Mouse (Mus musculus) CH12.LX (cell line): ENCODE measurements at regions not wholly inside any gene's neighbourhood (a gene's known extent, or its start where the extent isn't known, plus 50 kb on each side); places are given as distances from the start of the nearest gene placed in this dataset.

ENCODE experiments used
- CTCF ChIP-seq, 2 experiments: IDR thresholded peaks in 1 of 2; conservative IDR thresholded peaks in 1 of 2; 2 replicates each; pipeline ENCODE4 v1.5.1; 2011 to 2012; ENCODE audit warnings: low read depth in 2 of 2, low read length in 2 of 2, improper control_type of control experiment in 1 of 2, inconsistent platforms in 1 of 2, mild to moderate bottlenecking in 1 of 2, moderate library complexity in 1 of 2
- EP300 ChIP-seq: IDR thresholded peaks from 2 replicates; pipeline ENCODE4 v1.6.1; 2011; ENCODE audit warnings: low read length, improper control_type of control experiment

GRCm38 (mm10) chr1:79374811-79375210 lies 65.1 kb downstream of the Scg2 start:
- TF ChIP-seq CTCF (conservative IDR thresholded peaks at IDR 0.05 in 1 of 2, IDR thresholded peaks at IDR 0.05 in 1 of 2; ENCODE audit: low read depth in 2 of 2, low read length in 2 of 2) (no peak), EP300 (no peak)
